Mouse (Mus musculus): ENCODE results near the gene Rhox10. TPM values are rescaled to one million over a fixed set of nuclear protein-coding genes. Genes with fewer than 3 reads are reported as not detected.

Gene Rhox10
- polyA plus RNA-seq, 1 experiment from 2014 or later, result not detected

- H3K4me3 ChIP-seq (ENCODE audit: low read depth, low read length), result no peak within 1 kb of the TSS
- 85% methylated on average over 20 of the region's 20 CpGs for WGBS (ENCODE audit: insufficient replicate concordance)
- H3K27me3 ChIP-seq (ENCODE audit: control insufficient read depth, insufficient read depth, low read length), result no peaks in the 10 kb centered on the region
- no peaks in the 10 kb centered on the region for H3K36me3 ChIP-seq (ENCODE audit: control insufficient read depth, insufficient read depth, low read length)
- H3K9me3 ChIP-seq (replicated peaks; ENCODE audit: control insufficient read depth, low read length), result peaks cover 11% of the 10 kb centered on the region
- no peak within 1 kb of the TSS for H3K9ac ChIP-seq (ENCODE audit: low read depth, low read length)
- no peaks in the 10 kb centered on the region for H3K4me1 ChIP-seq (ENCODE audit: control insufficient read depth, insufficient read depth, low read length)
- no peak within 1 kb of the TSS for H3K4me2 ChIP-seq
- no peak within 1 kb of the TSS for H3K27ac ChIP-seq (ENCODE audit: low read depth, low read length)
- no peak for ATAC-seq (replicated peaks; ENCODE audit: insufficient number of reproducible peaks, low FRiP score, low TSS enrichment)
Measured at GRCm38 (mm10) chrX:38120982-38121381, 54.7 kb downstream of the Rhox10 start, which contains the start of gene Rhox13. Rhox13 (plus strand) TSS chrX:38121219.

Other genes with a start within 250 kb of the Rhox10 start
- not detected in 2 replicates for gene Rhox6, start 239.6 kb upstream of the Rhox10 start, polyA plus RNA-seq (2014; fragmentation: Nextera tagmentation; extraction: Ambion mirVana)
- not detected in 2 replicates for gene Rhox7a, start 234.8 kb upstream of the Rhox10 start, polyA plus RNA-seq (2014; fragmentation: Nextera tagmentation; extraction: Ambion mirVana)
- not detected in 2 replicates for gene Rhox8, start 187.5 kb upstream of the Rhox10 start, polyA plus RNA-seq (2014; fragmentation: Nextera tagmentation; extraction: Ambion mirVana)
- not detected in 2 replicates for gene Rhox7b, start 169.2 kb upstream of the Rhox10 start, polyA plus RNA-seq (2014; fragmentation: Nextera tagmentation; extraction: Ambion mirVana)
- not detected in 2 replicates for gene Rhox9, start 164.7 kb upstream of the Rhox10 start, polyA plus RNA-seq (2014; fragmentation: Nextera tagmentation; extraction: Ambion mirVana)
- gene Btg1-ps1, start 47.7 kb upstream of the Rhox10 start, polyA plus RNA-seq (2014; fragmentation: Nextera tagmentation; extraction: Ambion mirVana), result not detected in 2 replicates
- not detected in 2 replicates for gene Btg1-ps2, start 23.4 kb upstream of the Rhox10 start, polyA plus RNA-seq (2014; fragmentation: Nextera tagmentation; extraction: Ambion mirVana)
- not detected in 2 replicates for gene Rhox11, start 18.7 kb downstream of the Rhox10 start, polyA plus RNA-seq (2014; fragmentation: Nextera tagmentation; extraction: Ambion mirVana)
- not detected in 2 replicates for gene Rhox12, start 44.4 kb downstream of the Rhox10 start, polyA plus RNA-seq (2014; fragmentation: Nextera tagmentation; extraction: Ambion mirVana)
- gene Rhox13, start 54.7 kb downstream of the Rhox10 start, polyA plus RNA-seq (2014; fragmentation: Nextera tagmentation; extraction: Ambion mirVana), result not detected in 2 replicates
- gene Zbtb33, start 123.3 kb downstream of the Rhox10 start, polyA plus RNA-seq (2014; fragmentation: Nextera tagmentation; extraction: Ambion mirVana), result 4.0 and 4.8 TPM in 2 replicates
- gene Tmem255a, start 186.0 kb downstream of the Rhox10 start, polyA plus RNA-seq (2014; fragmentation: Nextera tagmentation; extraction: Ambion mirVana), result 22.6 and 23.9 TPM in 2 replicates
- gene Atp1b4, start 249.7 kb downstream of the Rhox10 start, polyA plus RNA-seq (2014; fragmentation: Nextera tagmentation; extraction: Ambion mirVana), result 0.07 TPM in 1 of 2 replicates, not detected in the other